Mouse (Mus musculus) mesoderm, embryonic 11.5 days (tissue): ENCODE results near the gene Aknad1.

ENCODE experiments used
- DNase-seq: peaks from one replicate; pipeline ENCODE4 v3.0.0-alpha.2; 2012; ENCODE audit warnings: low read depth, low spot score

The Aknad1 gene

GRCm38 (mm10) chr3:108739045-108739708, at the start of gene Aknad1:
Aknad1 (plus strand) TSS chr3:108739658.
- peak; percentile 39 for DNase-seq

GRCm38 (mm10) chr3:108689979-108690378, 49.5 kb upstream of the Aknad1 start:
- no peak for DNase-seq

GRCm38 (mm10) chr3:108694321-108694720, 45.1 kb upstream of the Aknad1 start:
- DNase-seq = no peak

- no peak for DNase-seq
Measured at GRCm38 (mm10) chr3:108698662-108699061, 40.8 kb upstream of the Aknad1 start.

- no peak for DNase-seq
Measured at GRCm38 (mm10) chr3:108699786-108700185, 39.7 kb upstream of the Aknad1 start.

- no peak for DNase-seq
Measured at GRCm38 (mm10) chr3:108701256-108701655, 38.2 kb upstream of the Aknad1 start.

- no peak for DNase-seq
Measured at GRCm38 (mm10) chr3:108702789-108703188, 36.7 kb upstream of the Aknad1 start.

- no peak for DNase-seq
Measured at GRCm38 (mm10) chr3:108711296-108711695, 28.2 kb upstream of the Aknad1 start.

GRCm38 (mm10) chr3:108713065-108713675, 26.3 kb upstream of the Aknad1 start:
- DNase-seq = no peak

GRCm38 (mm10) chr3:108714837-108715236, 24.6 kb upstream of the Aknad1 start:
- DNase-seq = no peak

- DNase-seq = no peak
Measured at GRCm38 (mm10) chr3:108717896-108718502, 21.5 kb upstream of the Aknad1 start.

- DNase-seq = no peak
Measured at GRCm38 (mm10) chr3:108719357-108719756, 20.1 kb upstream of the Aknad1 start.

- no peak for DNase-seq
Measured at GRCm38 (mm10) chr3:108719761-108720160, 19.7 kb upstream of the Aknad1 start.

- DNase-seq = peak; percentile 67
Measured at GRCm38 (mm10) chr3:108721076-108721991, 18.1 kb upstream of the Aknad1 start.

- peak; percentile 99 for DNase-seq
Measured at GRCm38 (mm10) chr3:108722036-108722872, 17.2 kb upstream of the Aknad1 start, which contains the start of gene Gpsm2. Gpsm2 (minus strand) TSS chr3:108722309.

GRCm38 (mm10) chr3:108726413-108726812, 13.0 kb upstream of the Aknad1 start:
- no peak for DNase-seq

- no peak for DNase-seq
Measured at GRCm38 (mm10) chr3:108727344-108727743, 12.1 kb upstream of the Aknad1 start.

GRCm38 (mm10) chr3:108727776-108728175, 11.7 kb upstream of the Aknad1 start:
- DNase-seq = no peak

GRCm38 (mm10) chr3:108730316-108730715, 9.1 kb upstream of the Aknad1 start:
- DNase-seq = no peak

GRCm38 (mm10) chr3:108737761-108738160, 1.7 kb upstream of the Aknad1 start:
- no peak for DNase-seq

- DNase-seq = no peak
Measured at GRCm38 (mm10) chr3:108744060-108744459, 4.6 kb downstream of the Aknad1 start.
